Mouse (Mus musculus): ENCODE measurements around the gene Snta1. TPM values are rescaled to one million over a fixed set of nuclear protein-coding genes. Genes with fewer than 3 reads are reported as not detected.
A peak's percentile ranks its signal among the peaks of the same experiment; 100 is the strongest.
"Not testable (repeated sequence)": the region's sequence is repeated elsewhere in the genome, so short reads cannot be mapped to it uniquely, and the experiment has no call there.

Gene Snta1
- polyA plus RNA-seq, 1 experiment from 2014 or later = 53.2 TPM

GRCm38 (mm10) chr2:154367510-154367909, 40.4 kb downstream of the Snta1 start:
- Histone ChIP-seq H3K36me3 (peaks cover 46% of the 10 kb centered on the region), H3K9me3 (replicated peaks) (no peaks in the 10 kb centered on the region)

GRCm38 (mm10) chr2:154354000-154354425, 53.9 kb downstream of the Snta1 start:
- WGBS = 67% methylated on average over 16 of the region's 19 CpGs
- not testable (repeated sequence) for ATAC-seq (replicated peaks; ENCODE audit: insufficient number of reproducible peaks, insufficient read depth, low FRiP score, low read depth); H3K4me1 ChIP-seq (replicated peaks); H3K27me3 ChIP-seq; H3K9me3 ChIP-seq (replicated peaks)
- Histone ChIP-seq H3K4me3 (peak overlapping the region; percentile 37), H3K27ac (peak overlapping the region; percentile 21), H3K9ac (0 out of 2 replicates have a peak overlapping the region, but pooled peaks have one; percentile 3), H3K36me3 (peaks cover 32% of the 10 kb centered on the region), H3K4me2 (peak overlapping the region; percentile 43)

More at GRCm38 (mm10) chr2:154367510-154367909, 40.4 kb downstream of the Snta1 start:
- Histone ChIP-seq H3K27me3 (no peaks in the 10 kb centered on the region), H3K4me3 (no peak overlapping the region), H3K4me2 (no peak overlapping the region), H3K27ac (no peak overlapping the region), H3K9ac (no peak overlapping the region), H3K4me1 (replicated peaks) (no peaks in the 10 kb centered on the region)
- 84% methylated on average over 1 of the region's 1 CpGs for WGBS
- no peak for ATAC-seq (replicated peaks; ENCODE audit: insufficient number of reproducible peaks, insufficient read depth, low FRiP score, low read depth)

DNA sequence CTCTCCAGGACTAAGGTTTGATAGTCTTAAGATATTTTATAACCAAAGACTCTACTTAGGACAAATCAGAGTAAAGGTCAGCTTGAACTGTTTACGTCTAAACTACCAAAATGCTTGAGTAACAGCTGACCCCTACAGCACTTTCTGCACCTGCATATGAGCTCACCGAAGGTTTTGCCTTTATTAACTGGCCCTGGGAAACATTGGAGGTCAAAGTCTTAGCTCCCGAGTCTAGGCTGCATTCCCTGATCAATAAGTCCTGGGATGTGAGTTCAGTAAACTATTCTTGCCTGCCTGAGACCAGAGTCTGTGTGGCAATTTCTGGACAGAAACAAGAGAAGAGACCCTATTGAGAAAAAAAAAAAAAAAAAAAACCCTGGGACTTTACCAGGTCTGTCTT, 59.7 kb downstream of the Snta1 start:
- no peaks in the 10 kb centered on the region for H3K27me3 ChIP-seq
- no peak overlapping the region for H3K4me3 ChIP-seq
- no peak overlapping the region for H3K9ac ChIP-seq
- no peak overlapping the region for H3K4me2 ChIP-seq
- peaks cover 68% of the 10 kb centered on the region for H3K36me3 ChIP-seq
- no peak overlapping the region for H3K27ac ChIP-seq
- ATAC-seq (replicated peaks; ENCODE audit: insufficient number of reproducible peaks, insufficient read depth, low FRiP score, low read depth) = no peak
- 92% methylated on average over 3 of the region's 3 CpGs for WGBS
- no peaks in the 10 kb centered on the region for H3K9me3 ChIP-seq (replicated peaks)
- no peaks in the 10 kb centered on the region for H3K4me1 ChIP-seq (replicated peaks)

- Histone ChIP-seq H3K27ac (no peak overlapping the region), H3K9ac (no peak overlapping the region), H3K4me3 (no peak overlapping the region), H3K9me3 (replicated peaks) (no peaks in the 10 kb centered on the region), H3K4me2 (no peak overlapping the region), H3K27me3 (no peaks in the 10 kb centered on the region), H3K36me3 (peaks cover 29% of the 10 kb centered on the region), H3K4me1 (replicated peaks) (no peaks in the 10 kb centered on the region)
- ATAC-seq (replicated peaks; ENCODE audit: insufficient number of reproducible peaks, insufficient read depth, low FRiP score, low read depth) = no peak
- WGBS = 63% methylated on average over 2 of the region's 2 CpGs
Observed at GRCm38 (mm10) chr2:154339356-154339755, 68.5 kb downstream of the Snta1 start.

GRCm38 (mm10) chr2:154338161-154338560, 69.7 kb downstream of the Snta1 start:
- no peak for ATAC-seq (replicated peaks; ENCODE audit: insufficient number of reproducible peaks, insufficient read depth, low FRiP score, low read depth)
- WGBS = 57% methylated on average over 1 of the region's 1 CpGs
- no peak overlapping the region for H3K4me2 ChIP-seq
- no peak overlapping the region for H3K9ac ChIP-seq
- H3K36me3 ChIP-seq = peaks cover 24% of the 10 kb centered on the region
- H3K27ac ChIP-seq = no peak overlapping the region
- H3K9me3 ChIP-seq (replicated peaks) = no peaks in the 10 kb centered on the region
- no peaks in the 10 kb centered on the region for H3K27me3 ChIP-seq
- no peak overlapping the region for H3K4me3 ChIP-seq
- no peaks in the 10 kb centered on the region for H3K4me1 ChIP-seq (replicated peaks)

DNA sequence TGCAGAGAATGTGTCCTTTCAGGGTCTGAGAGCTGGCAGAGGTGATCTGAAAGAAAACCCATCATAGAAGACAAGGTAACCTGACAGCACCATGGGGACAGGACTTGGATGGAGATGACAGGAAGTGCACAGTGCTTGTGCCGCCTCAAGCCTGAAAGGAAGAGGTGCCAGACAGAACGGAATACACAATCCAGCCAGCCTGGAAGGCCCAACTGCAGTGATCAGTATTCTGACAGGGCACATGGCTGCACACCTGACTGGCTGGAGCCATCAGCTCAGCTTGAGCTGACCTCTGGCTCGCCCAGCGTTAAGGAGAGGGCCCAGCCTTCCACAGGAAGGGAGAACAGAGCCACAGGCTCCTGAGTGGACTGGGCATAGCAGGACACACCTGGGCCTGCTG, 72.3 kb downstream of the Snta1 start:
- 71% methylated on average over 4 of the region's 4 CpGs for WGBS

DNA sequence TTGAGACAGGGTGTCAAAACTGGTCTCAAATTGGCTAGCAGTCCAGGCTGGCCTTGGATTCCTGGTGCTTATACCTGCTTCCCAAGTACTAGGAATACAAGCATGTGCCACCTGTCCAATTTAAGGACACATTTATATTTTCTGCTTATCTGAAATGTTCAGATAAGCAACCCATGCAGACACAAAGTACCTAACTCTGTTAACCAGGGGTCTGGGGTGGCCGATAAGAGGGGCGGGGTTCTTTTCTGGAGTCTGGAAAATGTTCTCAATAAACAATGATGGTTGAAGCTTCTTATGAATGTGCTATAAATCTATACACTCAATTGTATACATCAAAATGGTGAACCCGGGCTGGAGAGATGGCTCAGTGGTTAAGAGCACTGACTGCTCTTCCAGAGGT, 81.0 kb downstream of the Snta1 start:
- ATAC-seq (replicated peaks; ENCODE audit: insufficient number of reproducible peaks, insufficient read depth, low FRiP score, low read depth) = no peak
- H3K36me3 ChIP-seq = no peaks in the 10 kb centered on the region
- no peak overlapping the region for H3K4me3 ChIP-seq
- H3K9me3 ChIP-seq (replicated peaks) = no peaks in the 10 kb centered on the region
- no peak overlapping the region for H3K4me2 ChIP-seq
- no peaks in the 10 kb centered on the region for H3K27me3 ChIP-seq
- H3K27ac ChIP-seq = no peak overlapping the region
- WGBS = 76% methylated on average over 3 of the region's 3 CpGs
- H3K4me1 ChIP-seq (replicated peaks) = no peaks in the 10 kb centered on the region
- no peak overlapping the region for H3K9ac ChIP-seq

More for the DNA sequence above, 72.3 kb downstream of the Snta1 start:
- Histone ChIP-seq H3K27me3 (no peaks in the 10 kb centered on the region), H3K36me3 (peaks cover 3% of the 10 kb centered on the region), H3K4me2 (no peak overlapping the region), H3K4me3 (no peak overlapping the region), H3K9ac (no peak overlapping the region), H3K9me3 (replicated peaks) (no peaks in the 10 kb centered on the region), H3K27ac (no peak overlapping the region), H3K4me1 (replicated peaks) (no peaks in the 10 kb centered on the region)
- no peak for ATAC-seq (replicated peaks; ENCODE audit: insufficient number of reproducible peaks, insufficient read depth, low FRiP score, low read depth)

Other genes with a start within 250 kb of the Snta1 start
- gene Bpifa5, start 245.5 kb downstream of the Snta1 start, polyA plus RNA-seq (2015; fragmentation: Nextera tagmentation; extraction: Ambion mirVana) = not detected in 2 replicates
- gene Bpifb1, start 217.3 kb downstream of the Snta1 start, polyA plus RNA-seq (2015; fragmentation: Nextera tagmentation; extraction: Ambion mirVana) = 0.22 and 0.31 TPM in 2 replicates
- 0.16 and 0.49 TPM in 2 replicates for gene Bpifb5, start 184.4 kb downstream of the Snta1 start, polyA plus RNA-seq (2015; fragmentation: Nextera tagmentation; extraction: Ambion mirVana)
- gene Bpifb9a, start 150.2 kb downstream of the Snta1 start, polyA plus RNA-seq (2015; fragmentation: Nextera tagmentation; extraction: Ambion mirVana) = not detected in 2 replicates
- gene Bpifb9b, start 100.9 kb downstream of the Snta1 start, polyA plus RNA-seq (2015; fragmentation: Nextera tagmentation; extraction: Ambion mirVana) = not detected in 2 replicates
- gene Cdk5rap1, start 35.1 kb downstream of the Snta1 start, polyA plus RNA-seq (2015; fragmentation: Nextera tagmentation; extraction: Ambion mirVana) = 13.6 and 14.8 TPM in 2 replicates
- 25.9 and 31.0 TPM in 2 replicates for gene Cbfa2t2, start 28.4 kb upstream of the Snta1 start, polyA plus RNA-seq (2015; fragmentation: Nextera tagmentation; extraction: Ambion mirVana)
- gene 1700003F12Rik, start 139.0 kb upstream of the Snta1 start, polyA plus RNA-seq (2015; fragmentation: Nextera tagmentation; extraction: Ambion mirVana) = 0.43 and 0.99 TPM in 2 replicates
- gene Actl10, start 143.7 kb upstream of the Snta1 start, polyA plus RNA-seq (2015; fragmentation: Nextera tagmentation; extraction: Ambion mirVana) = 0.22 and 0.26 TPM in 2 replicates
- gene Necab3, start 150.8 kb upstream of the Snta1 start, polyA plus RNA-seq (2015; fragmentation: Nextera tagmentation; extraction: Ambion mirVana) = 2.0 and 2.4 TPM in 2 replicates
- gene E2f1, start 161.8 kb upstream of the Snta1 start, polyA plus RNA-seq (2015; fragmentation: Nextera tagmentation; extraction: Ambion mirVana) = 17.0 and 23.1 TPM in 2 replicates
- gene Pxmp4, start 195.6 kb upstream of the Snta1 start, polyA plus RNA-seq (2015; fragmentation: Nextera tagmentation; extraction: Ambion mirVana) = 24.6 and 27.1 TPM in 2 replicates
- gene Zfp341, start 205.2 kb upstream of the Snta1 start, polyA plus RNA-seq (2015; fragmentation: Nextera tagmentation; extraction: Ambion mirVana) = 0.53 and 0.77 TPM in 2 replicates
- gene 4930519P11Rik, start 205.3 kb upstream of the Snta1 start, polyA plus RNA-seq (2015; fragmentation: Nextera tagmentation; extraction: Ambion mirVana) = not detected in 2 replicates
- 24.1 and 25.1 TPM in 2 replicates for gene Chmp4b, start 243.6 kb upstream of the Snta1 start, polyA plus RNA-seq (2015; fragmentation: Nextera tagmentation; extraction: Ambion mirVana)